Mouse (Mus musculus) Muller cell, postnatal 12 days (primary cell): ENCODE results near the gene Ntmt1.

ENCODE experiments used
- DNase-seq: peaks from one replicate; pipeline ENCODE4 v3.0.0-alpha.2; 2015; ENCODE audit errors: inconsistent ontology term

Ntmt1 gene

GRCm38 (mm10) chr2:30864968-30865381 is 57.3 kb downstream of the Ntmt1 start:
- peak; percentile 48 for DNase-seq

GRCm38 (mm10) chr2:30865426-30865825 is 57.8 kb downstream of the Ntmt1 start:
- DNase-seq = no peak

DNA sequence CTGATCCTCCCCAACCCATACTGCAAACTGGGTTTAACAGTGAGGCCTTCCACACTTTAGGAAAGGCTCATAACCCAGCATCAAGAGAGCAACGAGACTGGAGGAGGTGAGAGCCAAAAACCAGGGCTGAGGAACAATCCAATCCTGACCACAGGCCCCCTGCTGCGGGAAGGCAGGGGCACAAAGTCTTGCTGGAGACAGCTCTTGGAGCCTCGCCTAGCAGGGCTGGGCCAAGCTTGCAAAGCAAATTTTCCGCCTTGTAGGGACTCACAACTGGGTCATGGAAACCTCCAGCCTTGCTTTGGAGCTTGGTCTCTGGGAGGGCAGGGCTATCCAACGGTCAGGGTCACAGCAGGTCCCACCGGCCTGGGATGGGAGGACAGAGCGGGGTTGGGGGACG is 63.2 kb downstream of the Ntmt1 start:
- DNase-seq = peak; percentile 78
